Mouse (Mus musculus): ENCODE results near the gene Rheb. TPM values are rescaled to one million over a fixed set of nuclear protein-coding genes. Genes with fewer than 3 reads are reported as not detected.
A peak's percentile ranks its signal among the peaks of the same experiment; 100 is the strongest.
"Not testable (repeated sequence)": the region's sequence is repeated elsewhere in the genome, so short reads cannot be mapped to it uniquely, and the experiment has no call there.

Rheb gene
- polyA plus RNA-seq, 1 experiment from 2014 or later = 275 TPM

- ATAC-seq (ENCODE audit: insufficient number of reproducible peaks, insufficient read depth, low FRiP score, low read depth) = no peak
- Histone ChIP-seq H3K27me3 (ENCODE audit: control insufficient read depth, insufficient read depth, low read length) (no peaks in the 10 kb centered on the region), H3K36me3 (ENCODE audit: control insufficient read depth, insufficient read depth, low read length) (peaks cover 31% of the 10 kb centered on the region), H3K4me1 (ENCODE audit: control insufficient read depth in 2 of 2, insufficient read depth in 2 of 2, low read length in 2 of 2) (peaks cover 16 to 29% of the 10 kb centered on the region in 2 experiments), H3K9ac (ENCODE audit: low read length) (0 out of 2 replicates have a peak overlapping the region, but pooled peaks have one; percentile 46), H3K27ac (replicated peaks in 1 of 2; ENCODE audit: control insufficient read depth in 1 of 2, insufficient read depth in 1 of 2, low read depth in 2 of 2, low read length in 2 of 2) (peak overlapping the region; percentile 83 to 91), H3K4me3 (ENCODE audit: control insufficient read depth in 1 of 2, insufficient read depth in 1 of 2, low read depth in 1 of 2, low read length in 2 of 2) (no peak overlapping the region), H3K9me3 (ENCODE audit: control insufficient read depth, low read length) (no peaks in the 10 kb centered on the region), H3K4me2 (ENCODE audit: low read length) (peak overlapping the region; percentile 31; the same call in 1 of the 2 replicates)
- 54% methylated on average over 3 of the region's 3 CpGs for WGBS
Measured at GRCm38 (mm10) chr5:24859771-24860540, 17.5 kb upstream of the Rheb start.

GRCm38 (mm10) chr5:24854827-24855600 is 12.6 kb upstream of the Rheb start:
- Histone ChIP-seq H3K4me3 (ENCODE audit: control insufficient read depth in 1 of 2, insufficient read depth in 1 of 2, low read depth in 1 of 2, low read length in 2 of 2) (no peak overlapping the region), H3K36me3 (ENCODE audit: control insufficient read depth, insufficient read depth, low read length) (no peaks in the 10 kb centered on the region), H3K4me1 (ENCODE audit: control insufficient read depth in 2 of 2, insufficient read depth in 2 of 2, low read length in 2 of 2) (peaks cover 2 to 6% of the 10 kb centered on the region in 2 experiments), H3K4me2 (ENCODE audit: low read length) (no peak overlapping the region), H3K27ac (replicated peaks in 1 of 2; ENCODE audit: control insufficient read depth in 1 of 2, insufficient read depth in 1 of 2, low read depth in 2 of 2, low read length in 2 of 2) (no peak overlapping the region), H3K9ac (ENCODE audit: low read length) (no peak overlapping the region), H3K9me3 (ENCODE audit: control insufficient read depth, low read length) (no peaks in the 10 kb centered on the region), H3K27me3 (ENCODE audit: control insufficient read depth, insufficient read depth, low read length) (no peaks in the 10 kb centered on the region)
- 65% methylated on average over 3 of the region's 3 CpGs for WGBS
- no peak for ATAC-seq (ENCODE audit: insufficient number of reproducible peaks, insufficient read depth, low FRiP score, low read depth)

- Histone ChIP-seq H3K9ac (ENCODE audit: low read length) (no peak overlapping the region), H3K4me3 (ENCODE audit: control insufficient read depth in 1 of 2, insufficient read depth in 1 of 2, low read depth in 1 of 2, low read length in 2 of 2) (no peak overlapping the region), H3K4me2 (ENCODE audit: low read length) (no peak overlapping the region), H3K36me3 (ENCODE audit: control insufficient read depth, insufficient read depth, low read length) (no peaks in the 10 kb centered on the region), H3K9me3 (ENCODE audit: control insufficient read depth, low read length) (no peaks in the 10 kb centered on the region), H3K27ac (replicated peaks in 1 of 2; ENCODE audit: control insufficient read depth in 1 of 2, insufficient read depth in 1 of 2, low read depth in 2 of 2, low read length in 2 of 2) (no peak overlapping the region), H3K27me3 (ENCODE audit: control insufficient read depth, insufficient read depth, low read length) (no peaks in the 10 kb centered on the region), H3K4me1 (ENCODE audit: control insufficient read depth in 2 of 2, insufficient read depth in 2 of 2, low read length in 2 of 2) (peaks cover 0 to 2% of the 10 kb centered on the region in 2 experiments; a peak in 1 of 4 replicates)
- ATAC-seq (ENCODE audit: insufficient number of reproducible peaks, insufficient read depth, low FRiP score, low read depth) = no peak
- WGBS = 94% methylated on average over 3 of the region's 3 CpGs
Measured at GRCm38 (mm10) chr5:24854256-24854655, 11.8 kb upstream of the Rheb start.

GRCm38 (mm10) chr5:24848261-24848660 is 5.8 kb upstream of the Rheb start:
- not testable (repeated sequence) for H3K27me3 ChIP-seq (ENCODE audit: control insufficient read depth, insufficient read depth, low read length); ATAC-seq (ENCODE audit: insufficient number of reproducible peaks, insufficient read depth, low FRiP score, low read depth); H3K27ac ChIP-seq (replicated peaks in 1 of 2; ENCODE audit: control insufficient read depth in 1 of 2, insufficient read depth in 1 of 2, low read depth in 2 of 2, low read length in 2 of 2); H3K9ac ChIP-seq (ENCODE audit: low read length); H3K9me3 ChIP-seq (ENCODE audit: control insufficient read depth, low read length); H3K4me3 ChIP-seq (ENCODE audit: control insufficient read depth in 1 of 2, insufficient read depth in 1 of 2, low read depth in 1 of 2, low read length in 2 of 2); H3K4me2 ChIP-seq (ENCODE audit: low read length); H3K36me3 ChIP-seq (ENCODE audit: control insufficient read depth, insufficient read depth, low read length); H3K4me1 ChIP-seq (ENCODE audit: control insufficient read depth in 2 of 2, insufficient read depth in 2 of 2, low read length in 2 of 2)
- WGBS = 84% methylated on average over 14 of the region's 14 CpGs

GRCm38 (mm10) chr5:24843841-24844240 is 1.4 kb upstream of the Rheb start:
- H3K9me3 ChIP-seq (ENCODE audit: control insufficient read depth, low read length) = no peaks in the 10 kb centered on the region
- H3K4me1 ChIP-seq (ENCODE audit: control insufficient read depth in 2 of 2, insufficient read depth in 2 of 2, low read length in 2 of 2) = peaks cover 7 to 20% of the 10 kb centered on the region in 2 experiments
- 0 out of 4 replicates have a peak overlapping the region, but pooled peaks of 1 of the 2 experiments have one; percentile 100 for H3K27ac ChIP-seq (replicated peaks in 1 of 2; ENCODE audit: control insufficient read depth in 1 of 2, insufficient read depth in 1 of 2, low read depth in 2 of 2, low read length in 2 of 2)
- no peak for ATAC-seq (ENCODE audit: insufficient number of reproducible peaks, insufficient read depth, low FRiP score, low read depth)
- 85% methylated on average over 5 of the region's 5 CpGs for WGBS
- no peak overlapping the region for H3K4me3 ChIP-seq (ENCODE audit: control insufficient read depth in 1 of 2, insufficient read depth in 1 of 2, low read depth in 1 of 2, low read length in 2 of 2)
- 0 out of 2 replicates have a peak, but pooled peaks cover 4% of the 10 kb centered on the region for H3K36me3 ChIP-seq (ENCODE audit: control insufficient read depth, insufficient read depth, low read length)
- H3K9ac ChIP-seq (ENCODE audit: low read length) = no peak overlapping the region
- no peak overlapping the region for H3K4me2 ChIP-seq (ENCODE audit: low read length)
- H3K27me3 ChIP-seq (ENCODE audit: control insufficient read depth, insufficient read depth, low read length) = no peaks in the 10 kb centered on the region

- H3K4me2 ChIP-seq (ENCODE audit: low read length) = peak overlapping the region; percentile 71
- H3K4me1 ChIP-seq (ENCODE audit: control insufficient read depth in 2 of 2, insufficient read depth in 2 of 2, low read length in 2 of 2) = peaks cover 8 to 28% of the 10 kb centered on the region in 2 experiments
- ATAC-seq (ENCODE audit: insufficient number of reproducible peaks, insufficient read depth, low FRiP score, low read depth) = peak; percentile 1; the same call in 1 of the 2 replicates
- H3K9me3 ChIP-seq (ENCODE audit: control insufficient read depth, low read length) = no peaks in the 10 kb centered on the region
- peak overlapping the region; percentile 97 to 100 for H3K27ac ChIP-seq (replicated peaks in 1 of 2; ENCODE audit: control insufficient read depth in 1 of 2, insufficient read depth in 1 of 2, low read depth in 2 of 2, low read length in 2 of 2)
- no peaks in the 10 kb centered on the region for H3K27me3 ChIP-seq (ENCODE audit: control insufficient read depth, insufficient read depth, low read length)
- peak overlapping the region; percentile 28 to 37 for H3K4me3 ChIP-seq (ENCODE audit: control insufficient read depth in 1 of 2, insufficient read depth in 1 of 2, low read depth in 1 of 2, low read length in 2 of 2)
- 0 out of 2 replicates have a peak, but pooled peaks cover 4% of the 10 kb centered on the region for H3K36me3 ChIP-seq (ENCODE audit: control insufficient read depth, insufficient read depth, low read length)
- peak overlapping the region; percentile 58 for H3K9ac ChIP-seq (ENCODE audit: low read length)
- WGBS = 7% methylated on average over 21 of the region's 21 CpGs
Measured at GRCm38 (mm10) chr5:24843103-24843475, 665 bp upstream of the Rheb start.

GRCm38 (mm10) chr5:24841662-24842273 is 656 bp downstream of the Rheb start:
- H3K9ac ChIP-seq (ENCODE audit: low read length) = peak overlapping the region; percentile 99
- peak; percentile 24 for ATAC-seq (ENCODE audit: insufficient number of reproducible peaks, insufficient read depth, low FRiP score, low read depth)
- peak overlapping the region; percentile 94 for H3K4me2 ChIP-seq (ENCODE audit: low read length)
- WGBS = under 1% methylated on average over 44 of the region's 50 CpGs
- H3K36me3 ChIP-seq (ENCODE audit: control insufficient read depth, insufficient read depth, low read length) = 0 out of 2 replicates have a peak, but pooled peaks cover 4% of the 10 kb centered on the region
- H3K9me3 ChIP-seq (ENCODE audit: control insufficient read depth, low read length) = no peaks in the 10 kb centered on the region
- peak overlapping the region; percentile 100 for H3K27ac ChIP-seq (replicated peaks in 1 of 2; ENCODE audit: control insufficient read depth in 1 of 2, insufficient read depth in 1 of 2, low read depth in 2 of 2, low read length in 2 of 2)
- H3K27me3 ChIP-seq (ENCODE audit: control insufficient read depth, insufficient read depth, low read length) = no peaks in the 10 kb centered on the region
- H3K4me1 ChIP-seq (ENCODE audit: control insufficient read depth in 2 of 2, insufficient read depth in 2 of 2, low read length in 2 of 2) = peaks cover 8 to 33% of the 10 kb centered on the region in 2 experiments
- peak overlapping the region; percentile 96 to 99 for H3K4me3 ChIP-seq (ENCODE audit: control insufficient read depth in 1 of 2, insufficient read depth in 1 of 2, low read depth in 1 of 2, low read length in 2 of 2)
